Mouse (Mus musculus) cerebellum, postnatal 25 days (tissue): Measurements from ENCODE around the gene Efna5.

ENCODE experiments used
- DNase-seq, 2 experiments: peaks; one replicate each; pipeline ENCODE4 v3.0.0; 2021; ENCODE audit warnings: mixed read lengths in 2 of 2

Efna5 gene

GRCm38 (mm10) chr17:62881176-62881790 is at the start of gene Efna5:
TSS of gene Efna5 (minus strand) at chr17:62881317.
- peak; percentile 52 to 61 for DNase-seq

- no peak for DNase-seq
Measured at GRCm38 (mm10) chr17:62915304-62915703, 34.2 kb upstream of the Efna5 start.

- DNase-seq = no peak
Measured at GRCm38 (mm10) chr17:62905692-62906445, 24.8 kb upstream of the Efna5 start.

GRCm38 (mm10) chr17:62899066-62899465 is 17.9 kb upstream of the Efna5 start:
- no peak for DNase-seq

GRCm38 (mm10) chr17:62889991-62890390 is 8.9 kb upstream of the Efna5 start:
- DNase-seq = no peak

- peak; percentile 82 to 89 for DNase-seq
Measured at GRCm38 (mm10) chr17:62884129-62884506, 3.0 kb upstream of the Efna5 start.

GRCm38 (mm10) chr17:62883476-62884128 is 2.5 kb upstream of the Efna5 start:
- peak; percentile 58 to 67 for DNase-seq

GRCm38 (mm10) chr17:62882726-62883475 is 1.8 kb upstream of the Efna5 start:
- peak; percentile 69 to 79 for DNase-seq

- peak; percentile 60 to 61 for DNase-seq
Measured at GRCm38 (mm10) chr17:62881791-62882725, 941 bp upstream of the Efna5 start.

- DNase-seq = peak; percentile 50 to 57
Measured at GRCm38 (mm10) chr17:62880311-62881175, 574 bp downstream of the Efna5 start.

- DNase-seq = peak; percentile 28
Measured at GRCm38 (mm10) chr17:62879526-62880310, 1.4 kb downstream of the Efna5 start.

- DNase-seq = no peak
Measured at GRCm38 (mm10) chr17:62875727-62876126, 5.4 kb downstream of the Efna5 start.

- no peak for DNase-seq
Measured at GRCm38 (mm10) chr17:62871928-62872327, 9.2 kb downstream of the Efna5 start.

GRCm38 (mm10) chr17:62871191-62871590 is 9.9 kb downstream of the Efna5 start:
- DNase-seq = no peak

GRCm38 (mm10) chr17:62870446-62870845 is 10.7 kb downstream of the Efna5 start:
- no peak for DNase-seq

- DNase-seq = no peak
Measured at GRCm38 (mm10) chr17:62864966-62865365, 16.2 kb downstream of the Efna5 start.

- DNase-seq = no peak
Measured at GRCm38 (mm10) chr17:62863004-62863403, 18.1 kb downstream of the Efna5 start.

GRCm38 (mm10) chr17:62862298-62862999 is 18.7 kb downstream of the Efna5 start:
- peak; percentile 4 to 8 for DNase-seq

GRCm38 (mm10) chr17:62857275-62857674 is 23.8 kb downstream of the Efna5 start:
- no peak for DNase-seq
